Mouse (Mus musculus) hindbrain, embryonic 15.5 days (tissue): ENCODE results near the gene Atrip. TPM values are rescaled to one million over a fixed set of nuclear protein-coding genes. Genes with fewer than 3 reads are reported as not detected.

ENCODE experiments used
- polyA plus RNA-seq: library from polyadenylated mRNA; unstranded; fragments of >200 nt; fragmentation: Nextera tagmentation; extraction: Ambion mirVana; gene quantifications from 2 replicates; pipeline ENCODE4 v1.2.1, GENCODE M21; 2015

The Atrip gene
- polyA plus RNA-seq, 1 experiment from 2014 or later: 30.5 TPM

Other genes starting within 250 kb of the Atrip start
- gene Celsr3, start 247.8 kb downstream of the Atrip start, polyA plus RNA-seq: 12.7 and 14.6 TPM in 2 replicates
- 19.5 and 22.1 TPM in 2 replicates for gene Slc26a6, start 220.8 kb downstream of the Atrip start, polyA plus RNA-seq
- gene Tmem89, start 159.5 kb downstream of the Atrip start, polyA plus RNA-seq: 0.17 and 0.21 TPM in 2 replicates
- gene Uqcrc1, start 137.5 kb downstream of the Atrip start, polyA plus RNA-seq: 480 and 488 TPM in 2 replicates
- gene Col7a1, start 120.5 kb downstream of the Atrip start, polyA plus RNA-seq: 1.4 and 2.1 TPM in 2 replicates
- gene Ucn2, start 88.1 kb downstream of the Atrip start, polyA plus RNA-seq: not detected in 2 replicates
- gene Pfkfb4, start 82.3 kb downstream of the Atrip start, polyA plus RNA-seq: 28.1 and 28.7 TPM in 2 replicates
- 71.6 and 76.3 TPM in 2 replicates for gene Shisa5, start 35.6 kb downstream of the Atrip start, polyA plus RNA-seq
- gene Trex1, start 14.4 kb downstream of the Atrip start, polyA plus RNA-seq: 13.6 and 14.5 TPM in 2 replicates
- gene Ccdc51, start 8.4 kb upstream of the Atrip start, polyA plus RNA-seq: 12.3 and 13.1 TPM in 2 replicates
- 653 and 743 TPM in 2 replicates for gene Tma7, start 8.5 kb upstream of the Atrip start, polyA plus RNA-seq
- gene Plxnb1, start 21.3 kb upstream of the Atrip start, polyA plus RNA-seq: 19.2 and 19.8 TPM in 2 replicates
- not detected in 2 replicates for gene Fbxw21, start 87.9 kb upstream of the Atrip start, polyA plus RNA-seq
- gene Fbxw13, start 121.9 kb upstream of the Atrip start, polyA plus RNA-seq: not detected in 2 replicates
- not detected in 2 replicates for gene Fbxw20, start 160.6 kb upstream of the Atrip start, polyA plus RNA-seq
- gene Fbxw14, start 213.6 kb upstream of the Atrip start, polyA plus RNA-seq: not detected in 2 replicates